In genomic region chr10:88968586-88968985, GRCm38 (mm10) we compare ENCODE assay signal across 28 mouse cellular contexts.
DNase-seq lines count a peak whose midpoint lies in the region; ATAC-seq and TF ChIP-seq lines count a peak whose summit lies in the region.
"Had no signal": no experiment of that assay in that cellular context is flagged by ENCODE, and none has a peak within 500 bp of the region (broad histone marks: within the 10 kb centered on the region; RNA-seq: fewer than 3 reads in every experiment).

No protein-coding gene starts in this region.

- DNase-seq in heart, postnatal 10 days: peak; percentile 15 to 53
- no peak for DNase-seq in heart, postnatal 4 days
- peak; percentile 5 for DNase-seq in lung, embryonic 14.5 days
- DNase-seq in lung, adult 18-20 months: no peak
- DNase-seq in fat pad, adult 2 months (ENCODE audit: extremely low read depth, low read depth, low spot score): peak; percentile 95
- DNase-seq in layer of hippocampus, postnatal 36 days: no peak
- DNase-seq in frontal cortex, postnatal 14 days (ENCODE audit: low spot score in 2 of 2): no peak
- DNase-seq: adrenal gland, postnatal 10 days; cerebellum, adult 11 months; cerebellum, adult 2 months; cerebellum, adult 9-11 months; cerebellum, postnatal 25 days; gastrocnemius, postnatal 10 days; gastrocnemius, postnatal 36 days; kidney, adult 11 months had no signal

- no peaks in the 10 kb centered on the region for H3K4me1 ChIP-seq in lung, embryonic 14.5 days (ENCODE audit: insufficient read depth)
- no peaks in the 10 kb centered on the region for H3K4me1 ChIP-seq in stomach, embryonic 16.5 days (ENCODE audit: control insufficient read depth, insufficient read depth, low read length)
- H3K4me1 ChIP-seq: embryonic facial prominence, embryonic 12.5 days; embryonic facial prominence, embryonic 15.5 days; forebrain, embryonic 12.5 days; forebrain, embryonic 15.5 days; heart, embryonic 13.5 days; hindbrain, embryonic 10.5 days; hindbrain, embryonic 13.5 days; intestine, embryonic 15.5 days had no signal

- no peak for TF ChIP-seq CTCF in lung, embryonic 14.5 days (IDR thresholded peaks at IDR 0.05; ENCODE audit: low read depth)

- WGBS in lung, embryonic 14.5 days: 81% methylated on average over 5 of the region's 5 CpGs
- WGBS in stomach, embryonic 16.5 days: 76% methylated on average over 5 of the region's 5 CpGs

- H3K9me3 ChIP-seq in lung, embryonic 14.5 days (ENCODE audit: low read depth, low read length): no peaks in the 10 kb centered on the region
- H3K9me3 ChIP-seq in stomach, embryonic 16.5 days (replicated peaks; ENCODE audit: control insufficient read depth, low read length): no peaks in the 10 kb centered on the region
- H3K9me3 ChIP-seq: embryonic facial prominence, embryonic 12.5 days; embryonic facial prominence, embryonic 15.5 days; forebrain, embryonic 12.5 days; forebrain, embryonic 15.5 days; hindbrain, embryonic 13.5 days; intestine, embryonic 15.5 days had no signal

- no peak overlapping the region for H3K4me3 ChIP-seq in lung, embryonic 14.5 days (ENCODE audit: low read depth, low read length)
- H3K4me3 ChIP-seq in stomach, embryonic 16.5 days (replicated peaks; ENCODE audit: low read length): no peak overlapping the region
- H3K4me3 ChIP-seq: embryonic facial prominence, embryonic 12.5 days; embryonic facial prominence, embryonic 15.5 days; forebrain, embryonic 12.5 days; forebrain, embryonic 15.5 days; heart, adult 2 months; heart, embryonic 13.5 days; hindbrain, embryonic 10.5 days; hindbrain, embryonic 13.5 days; intestine, embryonic 15.5 days had no signal

- ATAC-seq in lung, embryonic 14.5 days (ENCODE audit: insufficient read depth): no peak
- ATAC-seq in stomach, embryonic 16.5 days (ENCODE audit: insufficient read depth, low FRiP score): peak; percentile 17; the same call in 1 of the 2 replicates
- ATAC-seq: activated CD4-positive, CD25-positive, alpha-beta regulatory T cell, adult 4 months; CD4-positive, CD25-positive, alpha-beta regulatory T cell, adult 4 months; forebrain, embryonic 15.5 days; hindbrain, embryonic 16.5 days; intestine, embryonic 15.5 days had no signal

- intact Hi-C loops in heart, postnatal 10 days (cut with DNase I): no loop called here

- no peaks in the 10 kb centered on the region for H3K27me3 ChIP-seq in lung, embryonic 14.5 days (ENCODE audit: insufficient read depth, low read length)
- H3K27me3 ChIP-seq in stomach, embryonic 16.5 days (ENCODE audit: control insufficient read depth, insufficient read depth, low read length): no peaks in the 10 kb centered on the region
- H3K27me3 ChIP-seq: embryonic facial prominence, embryonic 12.5 days; embryonic facial prominence, embryonic 15.5 days; forebrain, embryonic 12.5 days; forebrain, embryonic 15.5 days; heart, embryonic 13.5 days; hindbrain, embryonic 13.5 days; intestine, embryonic 15.5 days had no signal

- no peak overlapping the region for H3K27ac ChIP-seq in lung, embryonic 14.5 days (ENCODE audit: low read depth)
- no peak overlapping the region for H3K27ac ChIP-seq in stomach, embryonic 16.5 days (ENCODE audit: low read length)
- H3K27ac ChIP-seq: embryonic facial prominence, embryonic 12.5 days; embryonic facial prominence, embryonic 15.5 days; forebrain, embryonic 12.5 days; forebrain, embryonic 15.5 days; heart, adult 2 months; heart, embryonic 13.5 days; hindbrain, embryonic 10.5 days; hindbrain, embryonic 13.5 days; intestine, embryonic 15.5 days had no signal

- no peak overlapping the region for H3K9ac ChIP-seq in lung, embryonic 14.5 days
- no peak overlapping the region for H3K9ac ChIP-seq in stomach, embryonic 16.5 days (ENCODE audit: low read length)
- H3K9ac ChIP-seq: embryonic facial prominence, embryonic 12.5 days; embryonic facial prominence, embryonic 15.5 days; forebrain, embryonic 12.5 days; forebrain, embryonic 15.5 days; heart, embryonic 13.5 days; hindbrain, embryonic 13.5 days; intestine, embryonic 15.5 days had no signal

- H3K4me2 ChIP-seq in lung, embryonic 14.5 days: no peak overlapping the region
- no peak overlapping the region for H3K4me2 ChIP-seq in stomach, embryonic 16.5 days (ENCODE audit: low read depth, low read length)
- H3K4me2 ChIP-seq: embryonic facial prominence, embryonic 12.5 days; embryonic facial prominence, embryonic 15.5 days; forebrain, embryonic 12.5 days; forebrain, embryonic 15.5 days; heart, embryonic 13.5 days; hindbrain, embryonic 13.5 days; intestine, embryonic 15.5 days had no signal

- no peaks in the 10 kb centered on the region for H3K36me3 ChIP-seq in lung, embryonic 14.5 days (ENCODE audit: insufficient read depth)
- H3K36me3 ChIP-seq in stomach, embryonic 16.5 days (ENCODE audit: control insufficient read depth, insufficient read depth, low read length): no peaks in the 10 kb centered on the region
- H3K36me3 ChIP-seq: embryonic facial prominence, embryonic 12.5 days; embryonic facial prominence, embryonic 15.5 days; forebrain, embryonic 12.5 days; forebrain, embryonic 15.5 days; hindbrain, embryonic 10.5 days; intestine, embryonic 15.5 days had no signal

Comparison
In these comparisons a context has a peak if more than half of its experiments do, and no peak if none do; other contexts are left out.
1. DNase-seq: peak in heart, postnatal 10 days (2 of 2), lung, embryonic 14.5 days (single experiment) and fat pad, adult 2 months (single experiment); none in heart, postnatal 4 days (single experiment), lung, adult 18-20 months (0 of 2), layer of hippocampus, postnatal 36 days (0 of 2) and frontal cortex, postnatal 14 days (0 of 2).